Mouse (Mus musculus): ENCODE data around the gene Dtx1. TPM values are rescaled to one million over a fixed set of nuclear protein-coding genes. Genes with fewer than 3 reads are reported as not detected.

Gene Dtx1
- polyA plus RNA-seq, 1 experiment from 2014 or later: 3.8 TPM

- H3K4me3 ChIP-seq: no peak overlapping the region
- 90% methylated on average over 2 of the region's 2 CpGs for WGBS
- no peaks in the 10 kb centered on the region for H3K36me3 ChIP-seq
- H3K27me3 ChIP-seq: peaks cover 35% of the 10 kb centered on the region
- no peak overlapping the region for H3K9ac ChIP-seq
- no peak for ATAC-seq (ENCODE audit: borderline replicate concordance, extremely low read depth, low FRiP score, low TSS enrichment)
- no peaks in the 10 kb centered on the region for H3K9me3 ChIP-seq
- no peak overlapping the region for H3K4me2 ChIP-seq
- H3K27ac ChIP-seq: no peak overlapping the region
- no peaks in the 10 kb centered on the region for H3K4me1 ChIP-seq
Measured at GRCm38 (mm10) chr5:120702969-120703368, 8.8 kb downstream of the Dtx1 start.

GRCm38 (mm10) chr5:120702421-120702820, 9.3 kb downstream of the Dtx1 start:
- Histone ChIP-seq H3K27ac (no peak overlapping the region), H3K4me3 (no peak overlapping the region), H3K9me3 (no peaks in the 10 kb centered on the region), H3K4me1 (no peaks in the 10 kb centered on the region), H3K36me3 (no peaks in the 10 kb centered on the region), H3K4me2 (no peak overlapping the region), H3K9ac (no peak overlapping the region), H3K27me3 (peaks cover 36% of the 10 kb centered on the region)
- 71% methylated on average over 4 of the region's 4 CpGs for whole genome bisulfite sequencing
- no peak for ATAC-seq (ENCODE audit: borderline replicate concordance, extremely low read depth, low FRiP score, low TSS enrichment)

GRCm38 (mm10) chr5:120700996-120701790, 10.5 kb downstream of the Dtx1 start:
- ATAC-seq (ENCODE audit: borderline replicate concordance, extremely low read depth, low FRiP score, low TSS enrichment): no peak

GRCm38 (mm10) chr5:120698801-120699391, 12.8 kb downstream of the Dtx1 start:
- H3K36me3 ChIP-seq: no peaks in the 10 kb centered on the region
- H3K9ac ChIP-seq: no peak overlapping the region
- no peaks in the 10 kb centered on the region for H3K9me3 ChIP-seq
- ATAC-seq (ENCODE audit: borderline replicate concordance, extremely low read depth, low FRiP score, low TSS enrichment): no peak
- WGBS: 46% methylated on average over 16 of the region's 16 CpGs
- H3K27ac ChIP-seq: no peak overlapping the region
- H3K4me1 ChIP-seq: no peaks in the 10 kb centered on the region
- H3K4me3 ChIP-seq: no peak overlapping the region
- no peak overlapping the region for H3K4me2 ChIP-seq
- H3K27me3 ChIP-seq: peaks cover 60% of the 10 kb centered on the region

More at GRCm38 (mm10) chr5:120700996-120701790, 10.5 kb downstream of the Dtx1 start:
- no peaks in the 10 kb centered on the region for H3K36me3 ChIP-seq
- no peaks in the 10 kb centered on the region for H3K4me1 ChIP-seq
- H3K4me2 ChIP-seq: no peak overlapping the region
- WGBS: 57% methylated on average over 11 of the region's 11 CpGs
- H3K27ac ChIP-seq: no peak overlapping the region
- no peak overlapping the region for H3K4me3 ChIP-seq
- no peak overlapping the region for H3K9ac ChIP-seq
- no peaks in the 10 kb centered on the region for H3K9me3 ChIP-seq
- peaks cover 42% of the 10 kb centered on the region for H3K27me3 ChIP-seq

- H3K4me2 ChIP-seq: no peak overlapping the region
- H3K4me1 ChIP-seq: no peaks in the 10 kb centered on the region
- no peaks in the 10 kb centered on the region for H3K9me3 ChIP-seq
- no peaks in the 10 kb centered on the region for H3K36me3 ChIP-seq
- no peak for ATAC-seq (ENCODE audit: borderline replicate concordance, extremely low read depth, low FRiP score, low TSS enrichment)
- H3K27ac ChIP-seq: no peak overlapping the region
- H3K27me3 ChIP-seq: peaks cover 68% of the 10 kb centered on the region
- no peak overlapping the region for H3K9ac ChIP-seq
- H3K4me3 ChIP-seq: no peak overlapping the region
- WGBS: 57% methylated on average over 3 of the region's 3 CpGs
Measured at GRCm38 (mm10) chr5:120698181-120698580, 13.5 kb downstream of the Dtx1 start.

- WGBS: 51% methylated on average over 4 of the region's 4 CpGs
- Histone ChIP-seq H3K27me3 (peaks cover 81% of the 10 kb centered on the region), H3K4me2 (no peak overlapping the region), H3K9me3 (no peaks in the 10 kb centered on the region), H3K27ac (no peak overlapping the region), H3K4me1 (no peaks in the 10 kb centered on the region), H3K4me3 (no peak overlapping the region), H3K36me3 (no peaks in the 10 kb centered on the region), H3K9ac (no peak overlapping the region)
- no peak for ATAC-seq (ENCODE audit: borderline replicate concordance, extremely low read depth, low FRiP score, low TSS enrichment)
Measured at GRCm38 (mm10) chr5:120696865-120697264, 14.9 kb downstream of the Dtx1 start.

GRCm38 (mm10) chr5:120696057-120696743, 15.5 kb downstream of the Dtx1 start:
- no peaks in the 10 kb centered on the region for H3K9me3 ChIP-seq
- no peak overlapping the region for H3K9ac ChIP-seq
- peaks cover 85% of the 10 kb centered on the region for H3K27me3 ChIP-seq
- WGBS: 65% methylated on average over 16 of the region's 16 CpGs
- no peak overlapping the region for H3K27ac ChIP-seq
- no peak overlapping the region for H3K4me2 ChIP-seq
- H3K36me3 ChIP-seq: no peaks in the 10 kb centered on the region
- ATAC-seq (ENCODE audit: borderline replicate concordance, extremely low read depth, low FRiP score, low TSS enrichment): no peak
- no peak overlapping the region for H3K4me3 ChIP-seq
- H3K4me1 ChIP-seq: no peaks in the 10 kb centered on the region

GRCm38 (mm10) chr5:120694695-120695074, 17.0 kb downstream of the Dtx1 start:
- Histone ChIP-seq H3K4me1 (no peaks in the 10 kb centered on the region), H3K4me3 (peak overlapping the region; percentile 3; the same call in 1 of the 2 replicates), H3K27me3 (peaks cover 72% of the 10 kb centered on the region), H3K27ac (no peak overlapping the region), H3K36me3 (no peaks in the 10 kb centered on the region), H3K4me2 (peak overlapping the region; percentile 26; the same call in 1 of the 2 replicates), H3K9me3 (no peaks in the 10 kb centered on the region), H3K9ac (no peak overlapping the region)
- 3% methylated on average over 41 of the region's 41 CpGs for WGBS
- no peak for ATAC-seq (ENCODE audit: borderline replicate concordance, extremely low read depth, low FRiP score, low TSS enrichment)

- Histone ChIP-seq H3K9ac (no peak overlapping the region), H3K4me2 (peak overlapping the region; percentile 26; the same call in 1 of the 2 replicates)
- 17% methylated on average over 35 of the region's 38 CpGs for WGBS
Measured at GRCm38 (mm10) chr5:120693931-120694694, 17.6 kb downstream of the Dtx1 start.

DNA sequence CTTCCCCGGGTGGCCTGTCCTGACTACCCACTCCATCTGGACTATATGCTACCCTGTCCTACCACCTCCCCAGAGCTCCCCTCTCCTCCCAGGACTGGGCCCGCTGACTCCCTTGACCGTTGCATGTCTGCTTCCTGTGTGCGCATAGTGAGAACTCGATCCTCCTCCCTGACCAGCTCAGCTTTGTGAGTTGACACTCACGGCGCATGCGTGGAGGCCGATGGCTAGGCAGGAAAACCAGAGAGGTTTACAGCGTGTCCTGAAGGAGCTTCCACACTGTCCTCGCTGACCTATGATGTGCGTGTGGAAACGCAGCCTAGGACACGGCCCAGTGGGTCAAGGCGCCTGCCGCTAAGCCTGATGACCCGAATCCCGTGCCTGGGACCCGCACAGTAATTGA, 19.7 kb downstream of the Dtx1 start:
- ATAC-seq (ENCODE audit: borderline replicate concordance, extremely low read depth, low FRiP score, low TSS enrichment): no peak
- no peaks in the 10 kb centered on the region for H3K9me3 ChIP-seq
- no peaks in the 10 kb centered on the region for H3K36me3 ChIP-seq
- H3K27ac ChIP-seq: no peak overlapping the region
- H3K4me1 ChIP-seq: no peaks in the 10 kb centered on the region
- no peak overlapping the region for H3K4me2 ChIP-seq
- peaks cover 56% of the 10 kb centered on the region for H3K27me3 ChIP-seq
- no peak overlapping the region for H3K4me3 ChIP-seq
- H3K9ac ChIP-seq: no peak overlapping the region
- WGBS: 65% methylated on average over 19 of the region's 19 CpGs

More at GRCm38 (mm10) chr5:120693931-120694694, 17.6 kb downstream of the Dtx1 start:
- no peak overlapping the region for H3K27ac ChIP-seq
- no peaks in the 10 kb centered on the region for H3K4me1 ChIP-seq
- peaks cover 71% of the 10 kb centered on the region for H3K27me3 ChIP-seq
- H3K9me3 ChIP-seq: no peaks in the 10 kb centered on the region
- H3K36me3 ChIP-seq: no peaks in the 10 kb centered on the region
- H3K4me3 ChIP-seq: peak overlapping the region; percentile 3; the same call in 1 of the 2 replicates
- ATAC-seq (ENCODE audit: borderline replicate concordance, extremely low read depth, low FRiP score, low TSS enrichment): no peak

GRCm38 (mm10) chr5:120690417-120690816, 21.3 kb downstream of the Dtx1 start:
- no peak for ATAC-seq (ENCODE audit: borderline replicate concordance, extremely low read depth, low FRiP score, low TSS enrichment)

More at GRCm38 (mm10) chr5:120690417-120690816, 21.3 kb downstream of the Dtx1 start:
- peaks cover 40% of the 10 kb centered on the region for H3K27me3 ChIP-seq
- WGBS: 39% methylated on average over 4 of the region's 4 CpGs
- H3K36me3 ChIP-seq: no peaks in the 10 kb centered on the region
- H3K4me2 ChIP-seq: no peak overlapping the region
- H3K27ac ChIP-seq: no peak overlapping the region
- H3K4me3 ChIP-seq: no peak overlapping the region
- H3K4me1 ChIP-seq: no peaks in the 10 kb centered on the region
- H3K9ac ChIP-seq: no peak overlapping the region
- H3K9me3 ChIP-seq: no peaks in the 10 kb centered on the region
